Mouse (Mus musculus): Measurements from ENCODE around the gene Higd1a.

GRCm38 (mm10) chr9:121828314-121828713 lies 29.8 kb downstream of the Higd1a start:
- TF ChIP-seq CTCF (IDR thresholded peaks at IDR 0.05; ENCODE audit: low read depth, low read length) (no peak), POLR2A (IDR thresholded peaks at IDR 0.05; ENCODE audit: borderline replicate concordance, low read depth, low read length) (no peak)

Measured in bone marrow macrophage, adult 2 months (primary cell).